Mouse (Mus musculus) small intestine, adult 2 months (tissue): ENCODE data around the gene Fam120b. TPM values are rescaled to one million over a fixed set of nuclear protein-coding genes. Genes with fewer than 3 reads are reported as not detected.

ENCODE experiments used
- H3K27ac ChIP-seq: fragments of 200-500 bp; 2 replicates; pipeline ENCODE4 v1.5.1; 2012; ENCODE audit warnings: low read depth, low read length, control low read depth, inconsistent platforms; ENCODE audit not compliant: insufficient read depth
- H3K27me3 ChIP-seq: fragments of 200-500 bp; 2 replicates; pipeline ENCODE4 v1.6.1; 2012; ENCODE audit warnings: mild to moderate bottlenecking, moderate library complexity, low read length, inconsistent platforms; ENCODE audit not compliant: control insufficient read depth, insufficient read depth
- H3K36me3 ChIP-seq: fragments of 200-500 bp; 2 replicates; pipeline ENCODE4 v1.6.1; 2012; ENCODE audit warnings: mild to moderate bottlenecking, low read length, control low read depth, inconsistent platforms; ENCODE audit not compliant: control insufficient read depth, insufficient read depth
- H3K4me1 ChIP-seq: fragments of 200-500 bp; 2 replicates; pipeline ENCODE4 v1.6.1; 2012; ENCODE audit warnings: low read length, inconsistent platforms, mixed read lengths; ENCODE audit not compliant: control insufficient read depth, insufficient read depth, insufficient read length
- H3K4me3 ChIP-seq: fragments of 200-500 bp; 2 replicates; pipeline ENCODE4 v1.5.1; 2012; ENCODE audit warnings: low read depth, mild to moderate bottlenecking, control low read depth, inconsistent platforms, low read length, moderate library complexity
- CTCF ChIP-seq: fragments of 200-500 bp; IDR thresholded peaks from 2 replicates; pipeline ENCODE4 v1.5.1; 2012; ENCODE audit warnings: low read depth, mild to moderate bottlenecking, control low read depth, inconsistent platforms, low read length, moderate library complexity, mixed read lengths; ENCODE audit not compliant: insufficient replicate concordance, insufficient read length; ENCODE audit errors: extremely low read depth
- POLR2A ChIP-seq: fragments of 200-500 bp; IDR thresholded peaks from 2 replicates; pipeline ENCODE4 v1.6.1; 2012; ENCODE audit warnings: low read depth, mild to moderate bottlenecking, control low read depth, inconsistent platforms, low read length, moderate library complexity
- WGBS: fragments of 180-500 bp; shearing (Covaris S2); methylation state at CpG from one replicate; pipeline ENCODE4 v1.1.7; 2018; 5-methylcytosine and 5-hydroxymethylcytosine counted together
- polyA plus RNA-seq: library from polyadenylated mRNA; depleted of rRNA; stranded (reverse); fragments of >200 nt; gene quantifications from 2 replicates; pipeline ENCODE4 v1.2.3, GENCODE M21; 2012

The Fam120b gene
- polyA plus RNA-seq, 1 experiment: 7.6 TPM

- Histone ChIP-seq H3K4me1 (peaks cover 17% of the 10 kb centered on the region; the same call in 1 of the 2 replicates), H3K27ac (peak overlapping the region; percentile 94), H3K4me3 (peak overlapping the region; percentile 93), H3K36me3 (peaks cover 19% of the 10 kb centered on the region), H3K27me3 (no peaks in the 10 kb centered on the region)
- under 1% methylated on average over 18 of the region's 18 CpGs for WGBS
- TF ChIP-seq POLR2A (no peak), CTCF (no peak)
Measured at GRCm38 (mm10) chr17:15375224-15375623, 20.8 kb upstream of the Fam120b start.

GRCm38 (mm10) chr17:15375701-15376493 is 20.1 kb upstream of the Fam120b start:
- H3K36me3 ChIP-seq: peaks cover 13% of the 10 kb centered on the region
- H3K4me3 ChIP-seq: peak overlapping the region; percentile 93
- no peaks in the 10 kb centered on the region for H3K27me3 ChIP-seq
- H3K27ac ChIP-seq: peak overlapping the region; percentile 94
- H3K4me1 ChIP-seq: peaks cover 16% of the 10 kb centered on the region
- TF ChIP-seq POLR2A (peak; percentile 90), CTCF (no peak)
- WGBS: under 1% methylated on average over 69 of the region's 69 CpGs

GRCm38 (mm10) chr17:15376494-15377181 is 19.4 kb upstream of the Fam120b start, which contains the start of gene Dll1:
Dll1 (minus strand) TSS chr17:15376872.
- TF ChIP-seq CTCF (0 out of 2 replicates have a peak, but pooled peaks have one; percentile 14), POLR2A (no peak)
- WGBS: 4% methylated on average over 36 of the region's 36 CpGs
- Histone ChIP-seq H3K27me3 (no peaks in the 10 kb centered on the region), H3K4me1 (peaks cover 19% of the 10 kb centered on the region), H3K4me3 (peak within 1 kb of the TSS; percentile 93), H3K27ac (peak within 1 kb of the TSS; percentile 94), H3K36me3 (peaks cover 9% of the 10 kb centered on the region)

DNA sequence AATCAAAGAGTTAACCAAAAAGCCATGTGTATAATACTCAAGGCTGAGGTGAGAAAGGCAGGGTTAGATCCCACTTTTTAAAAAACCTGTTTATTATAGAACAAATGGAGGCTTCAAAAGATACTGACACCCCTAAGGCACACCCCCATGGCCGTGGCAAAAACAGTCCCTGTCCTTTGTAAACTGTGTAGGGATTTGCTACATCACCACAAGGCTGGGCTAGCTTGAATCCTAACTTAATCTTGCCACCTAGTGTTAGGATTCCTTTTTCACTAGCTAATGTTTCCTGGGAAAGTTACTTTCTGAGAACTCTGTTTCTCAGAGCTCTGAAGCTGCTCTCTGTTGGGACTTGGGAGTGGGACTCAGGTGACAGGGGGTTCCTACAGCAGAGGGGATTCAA is 18.1 kb upstream of the Fam120b start:
- TF ChIP-seq CTCF: no peak
- no peak for TF ChIP-seq POLR2A
- H3K36me3 ChIP-seq: peaks cover 4% of the 10 kb centered on the region; the same call in 1 of the 2 replicates
- H3K27me3 ChIP-seq: no peaks in the 10 kb centered on the region
- H3K4me1 ChIP-seq: peaks cover 10% of the 10 kb centered on the region
- 9% methylated on average over 1 of the region's 1 CpGs for WGBS
- no peak overlapping the region for H3K4me3 ChIP-seq
- no peak overlapping the region for H3K27ac ChIP-seq

GRCm38 (mm10) chr17:15378413-15379109 is 17.4 kb upstream of the Fam120b start:
- Histone ChIP-seq H3K27me3 (no peaks in the 10 kb centered on the region), H3K4me1 (peaks cover 6% of the 10 kb centered on the region), H3K27ac (no peak overlapping the region), H3K4me3 (no peak overlapping the region), H3K36me3 (peaks cover 2% of the 10 kb centered on the region; the same call in 1 of the 2 replicates)
- TF ChIP-seq CTCF (no peak), POLR2A (no peak)
- WGBS: 74% methylated on average over 15 of the region's 15 CpGs

GRCm38 (mm10) chr17:15379741-15380526 is 16.1 kb upstream of the Fam120b start:
- peaks cover 6% of the 10 kb centered on the region for H3K4me1 ChIP-seq
- no peaks in the 10 kb centered on the region for H3K36me3 ChIP-seq
- no peak overlapping the region for H3K27ac ChIP-seq
- TF ChIP-seq POLR2A (no peak), CTCF (no peak)
- no peaks in the 10 kb centered on the region for H3K27me3 ChIP-seq
- WGBS: 22% methylated on average over 17 of the region's 17 CpGs
- peak overlapping the region; percentile 61 for H3K4me3 ChIP-seq
